Mouse (Mus musculus) left cerebral cortex, adult 8-10 months (tissue): ENCODE measurements at regions not wholly inside any gene's neighbourhood (a gene's known extent, or its start where the extent isn't known, plus 50 kb on each side); places are given as distances from the start of the nearest gene placed in this dataset.
"Not testable (repeated sequence)": the region's sequence is repeated elsewhere in the genome, so short reads cannot be mapped to it uniquely, and the experiment has no call there.

ENCODE experiments used
- DNase-seq, 2 experiments: peaks; one replicate each; pipeline ENCODE4 v3.0.0; 2022; ENCODE audit warnings: low spot score in 2 of 2

- DNase-seq, result not testable (repeated sequence)
Observed at GRCm38 (mm10) chr2:116526203-116526602, 352.3 kb upstream of the Tmco5 start.

GRCm38 (mm10) chr2:116536453-116536852, 342.0 kb upstream of the Tmco5 start:
- DNase-seq, result no peak

GRCm38 (mm10) chr2:116559350-116559749, 319.1 kb upstream of the Tmco5 start:
- no peak for DNase-seq

GRCm38 (mm10) chr2:116583989-116584388, 294.5 kb upstream of the Tmco5 start:
- no peak for DNase-seq

- no peak for DNase-seq
Observed at GRCm38 (mm10) chr2:116586203-116586959, 292.1 kb upstream of the Tmco5 start.

- no peak for DNase-seq
Observed at GRCm38 (mm10) chr2:116605869-116606268, 272.6 kb upstream of the Tmco5 start.

- no peak for DNase-seq
Observed at GRCm38 (mm10) chr2:116639935-116640334, 238.6 kb upstream of the Tmco5 start.

- DNase-seq, result no peak
Observed at GRCm38 (mm10) chr2:116652106-116652505, 226.4 kb upstream of the Tmco5 start.

- no peak for DNase-seq
Observed at GRCm38 (mm10) chr2:116685756-116686155, 192.7 kb upstream of the Tmco5 start.

- no peak for DNase-seq
Observed at GRCm38 (mm10) chr2:116697542-116697941, 180.9 kb upstream of the Tmco5 start.

- DNase-seq, result no peak
Observed at GRCm38 (mm10) chr2:116704705-116705104, 173.8 kb upstream of the Tmco5 start.

GRCm38 (mm10) chr2:116709608-116710007, 168.9 kb upstream of the Tmco5 start:
- DNase-seq, result no peak

GRCm38 (mm10) chr2:116716529-116717201, 161.8 kb upstream of the Tmco5 start:
- no peak for DNase-seq

- DNase-seq, result peak in 1 of 2 experiments; percentile 55
Observed at GRCm38 (mm10) chr2:116718637-116719036, 159.9 kb upstream of the Tmco5 start.

GRCm38 (mm10) chr2:116727591-116727990, 150.9 kb upstream of the Tmco5 start:
- DNase-seq, result no peak

- DNase-seq, result no peak
Observed at GRCm38 (mm10) chr2:116735702-116736101, 142.8 kb upstream of the Tmco5 start.

- DNase-seq, result no peak
Observed at GRCm38 (mm10) chr2:116768459-116769047, 109.9 kb upstream of the Tmco5 start.

GRCm38 (mm10) chr2:116769186-116769585, 109.3 kb upstream of the Tmco5 start:
- DNase-seq, result no peak

- DNase-seq, result no peak
Observed at GRCm38 (mm10) chr2:116772569-116772968, 105.9 kb upstream of the Tmco5 start.

GRCm38 (mm10) chr2:116800141-116800540, 78.3 kb upstream of the Tmco5 start:
- no peak for DNase-seq

GRCm38 (mm10) chr2:116801578-116801977, 76.9 kb upstream of the Tmco5 start:
- no peak for DNase-seq

- DNase-seq, result no peak
Observed at GRCm38 (mm10) chr2:116807207-116807606, 71.3 kb upstream of the Tmco5 start.

GRCm38 (mm10) chr2:116807636-116808035, 70.9 kb upstream of the Tmco5 start:
- DNase-seq, result no peak
